Mouse (Mus musculus) spleen, postnatal 0 days (tissue): ENCODE results near the gene Clec4b2. TPM values are rescaled to one million over a fixed set of nuclear protein-coding genes. Genes with fewer than 3 reads are reported as not detected.

Source experiments
- polyA plus RNA-seq: library from polyadenylated mRNA; unstranded; fragments of >200 nt; fragmentation: Nextera tagmentation; extraction: Ambion mirVana; gene quantifications from 2 replicates; pipeline ENCODE4 v1.2.1, GENCODE M21; 2015

Clec4b2 gene
- 0.13 and 0.25 TPM in 2 replicates for polyA plus RNA-seq

GRCm38 (mm10) chr6:123172593-123172992 lies at the start of gene Clec4b2:
Gene Clec4b2, plus strand, starts transcription at chr6:123172893.

GRCm38 (mm10) chr6:123229644-123230043 lies 57.0 kb downstream of the Clec4b2 start, which contains the start of gene Clec4n:
Gene Clec4n, plus strand, starts transcription at chr6:123229843.

Other genes starting within 250 kb of the Clec4b2 start
- 14.4 and 20.0 TPM in 2 replicates for gene Clec4a3, start 220.4 kb upstream of the Clec4b2 start, polyA plus RNA-seq
- 0.25 and 0.30 TPM in 2 replicates for gene Clec4a4, start 182.5 kb upstream of the Clec4b2 start, polyA plus RNA-seq
- gene Clec4b1, start 122.9 kb upstream of the Clec4b2 start, polyA plus RNA-seq, result 1.5 and 2.2 TPM in 2 replicates
- gene Clec4a2, start 66.5 kb upstream of the Clec4b2 start, polyA plus RNA-seq, result 34.7 and 46.2 TPM in 2 replicates
- 17.1 and 30.0 TPM in 2 replicates for gene Clec4n, start 57.0 kb downstream of the Clec4b2 start, polyA plus RNA-seq
- gene Clec4d, start 89.2 kb downstream of the Clec4b2 start, polyA plus RNA-seq, result 10.6 and 11.8 TPM in 2 replicates
- gene Clec4e, start 117.0 kb downstream of the Clec4b2 start, polyA plus RNA-seq, result 2.6 and 3.1 TPM in 2 replicates
- not detected in 2 replicates for gene Vmn2r19, start 135.4 kb downstream of the Clec4b2 start, polyA plus RNA-seq
- not detected in 2 replicates for gene Vmn2r20, start 245.2 kb downstream of the Clec4b2 start, polyA plus RNA-seq